Mouse (Mus musculus) spleen, adult 12 weeks (tissue): Measurements from ENCODE around the gene Krtcap2.
A peak's percentile ranks its signal among the peaks of the same experiment; 100 is the strongest.

Experiments used
- DNase-seq: peaks from one replicate; pipeline ENCODE4 v3.0.0; 2022; ENCODE audit warnings: low spot score

The Krtcap2 gene

DNA sequence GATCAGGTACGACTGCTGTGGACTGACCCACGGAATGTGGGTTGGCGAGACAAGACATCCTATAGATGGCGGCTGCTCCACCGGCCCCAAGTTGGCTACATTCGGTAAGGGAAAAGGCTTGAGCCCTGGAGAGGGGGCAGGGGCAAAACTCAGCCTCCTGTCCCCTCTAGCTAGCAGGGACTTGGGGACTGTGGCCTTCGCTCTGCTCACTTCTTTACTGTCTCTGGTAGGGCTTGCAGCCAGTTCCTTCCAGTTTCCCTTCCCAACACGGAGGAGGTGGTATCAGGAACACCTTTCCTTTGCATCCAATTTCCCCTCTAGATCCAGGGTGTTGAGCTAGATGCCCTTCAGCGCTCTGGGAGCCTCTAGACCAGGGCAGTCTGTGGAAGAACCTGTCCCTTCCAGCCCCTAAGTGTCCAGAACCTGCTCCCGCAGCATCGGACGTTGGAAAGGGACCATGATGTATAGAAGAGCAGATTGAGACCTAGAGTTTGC lies 20.4 kb upstream of the Krtcap2 start:
- DNase-seq, result no peak

DNA sequence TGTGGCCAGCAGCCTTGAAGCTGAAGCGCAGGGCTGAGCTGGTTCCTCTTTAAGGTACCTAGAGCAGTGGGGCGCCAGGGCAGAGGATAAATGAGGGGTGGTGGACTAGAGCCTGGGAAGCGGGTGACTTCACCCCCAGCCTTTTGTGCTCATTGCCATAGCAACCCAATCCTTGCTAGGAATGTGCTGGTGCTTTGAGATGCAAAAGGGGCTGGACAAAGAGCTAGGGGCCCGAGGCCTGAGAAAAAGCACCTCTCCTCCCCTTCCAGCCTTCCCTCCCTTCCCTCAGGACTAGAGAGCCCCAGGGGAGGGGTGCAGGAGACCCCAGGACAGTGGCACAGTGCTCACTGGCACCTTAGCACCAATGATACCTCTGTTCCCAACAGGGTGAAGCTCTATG lies 19.8 kb upstream of the Krtcap2 start:
- no peak for DNase-seq

DNA sequence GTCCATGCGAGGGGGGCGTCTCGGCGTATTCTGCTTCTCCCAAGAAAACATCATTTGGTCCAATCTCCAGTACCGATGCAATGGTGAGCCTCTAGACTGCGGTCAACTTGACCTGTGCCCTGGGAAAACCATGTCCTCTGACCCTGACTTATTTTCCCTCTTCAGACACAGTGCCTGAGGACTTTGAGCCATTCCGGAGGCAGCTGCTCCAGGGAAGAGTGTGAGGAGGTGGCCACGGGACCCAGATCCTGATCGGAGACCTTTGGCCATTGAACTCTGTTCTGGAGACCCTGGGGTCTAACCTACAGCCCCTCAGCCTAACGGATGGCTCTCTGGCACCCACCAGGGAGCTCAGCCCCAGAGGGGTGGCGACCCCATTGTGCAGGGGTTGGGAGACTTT lies 19.4 kb upstream of the Krtcap2 start:
- no peak for DNase-seq

DNA sequence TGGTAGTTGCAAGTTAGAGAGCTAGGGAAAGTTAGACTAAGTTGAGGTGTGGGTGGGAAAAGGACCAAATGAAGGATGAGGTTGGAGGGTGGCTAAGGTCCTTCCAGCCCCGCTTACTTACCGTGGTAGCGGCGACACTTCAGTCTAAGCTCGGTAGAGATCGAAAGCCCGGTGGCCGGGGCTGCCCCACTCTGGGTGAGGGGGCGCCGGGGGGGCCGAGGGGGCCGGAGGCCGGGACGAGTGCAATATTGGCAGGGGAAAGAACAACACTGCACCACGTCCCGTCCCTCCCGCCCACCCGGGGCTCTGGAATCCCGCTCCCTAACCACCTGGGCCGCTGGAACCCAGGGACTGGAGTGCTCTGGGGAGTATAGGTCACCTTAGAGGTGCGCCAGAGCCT lies 18.9 kb upstream of the Krtcap2 start, which contains the start of gene Mtx1:
Mtx1 (minus strand) TSS at position 189 of the 400 bp plus-strand sequence.
- DNase-seq, result no peak

DNA sequence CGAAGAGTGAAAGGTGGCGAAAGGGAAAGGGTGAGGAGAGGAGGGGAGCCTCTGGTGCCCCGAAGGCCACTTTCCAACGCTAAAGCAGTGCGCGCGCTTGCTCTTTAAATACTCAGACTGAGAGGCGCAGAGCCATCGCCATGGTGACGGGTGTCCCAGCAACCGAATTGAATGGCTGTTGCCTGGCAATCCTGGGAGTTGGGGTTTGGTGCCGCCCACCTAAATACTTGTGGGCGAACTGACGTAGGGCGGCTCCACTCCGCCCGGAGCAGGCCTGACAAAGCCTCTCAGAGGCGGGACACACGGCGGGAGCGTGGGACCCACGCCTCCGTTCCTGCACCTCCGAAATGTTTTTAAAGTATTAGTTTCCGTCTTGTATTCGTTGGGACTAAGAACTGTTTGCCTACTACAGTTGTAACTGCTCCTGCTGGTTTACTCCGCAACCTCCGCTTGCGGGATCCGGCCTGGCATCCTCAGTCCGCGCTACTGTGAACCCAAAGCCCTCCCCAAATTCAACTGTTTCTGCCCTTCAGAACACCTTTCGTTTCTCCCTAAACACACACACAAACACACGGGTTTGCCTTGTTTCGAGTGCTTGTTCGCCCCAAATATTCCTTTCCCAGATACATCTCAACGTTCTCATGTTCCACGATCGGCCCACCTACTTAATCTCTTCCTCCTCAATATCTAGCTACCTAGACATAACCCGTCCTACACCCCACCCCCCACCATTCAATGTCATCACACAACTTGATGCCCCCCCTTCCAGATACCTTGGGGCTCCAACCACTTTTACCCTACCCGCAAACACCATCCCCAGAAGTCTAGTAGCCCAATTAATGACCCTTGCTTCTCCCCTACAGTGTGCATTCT lies 18.2 kb upstream of the Krtcap2 start:
- DNase-seq, result no peak

DNA sequence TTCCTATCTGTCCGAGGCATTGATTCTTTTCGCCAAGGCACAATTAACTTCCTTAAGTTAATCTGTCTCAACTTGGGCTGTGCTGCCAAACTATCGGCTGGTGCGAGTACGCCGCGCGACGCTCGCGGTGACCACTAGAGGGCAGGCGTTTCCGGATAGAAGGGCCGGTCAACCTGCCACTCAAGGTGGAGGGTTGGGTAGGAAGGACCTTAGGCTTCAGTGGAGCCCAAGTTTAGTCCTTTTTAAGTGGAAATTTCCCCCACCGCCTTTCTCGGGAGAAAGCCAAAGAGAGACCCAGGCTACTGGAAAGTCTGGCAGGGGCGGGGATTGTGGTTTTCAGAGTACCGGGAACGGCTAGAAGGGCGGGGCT lies 17.6 kb upstream of the Krtcap2 start:
- peak; percentile 71 for DNase-seq

DNA sequence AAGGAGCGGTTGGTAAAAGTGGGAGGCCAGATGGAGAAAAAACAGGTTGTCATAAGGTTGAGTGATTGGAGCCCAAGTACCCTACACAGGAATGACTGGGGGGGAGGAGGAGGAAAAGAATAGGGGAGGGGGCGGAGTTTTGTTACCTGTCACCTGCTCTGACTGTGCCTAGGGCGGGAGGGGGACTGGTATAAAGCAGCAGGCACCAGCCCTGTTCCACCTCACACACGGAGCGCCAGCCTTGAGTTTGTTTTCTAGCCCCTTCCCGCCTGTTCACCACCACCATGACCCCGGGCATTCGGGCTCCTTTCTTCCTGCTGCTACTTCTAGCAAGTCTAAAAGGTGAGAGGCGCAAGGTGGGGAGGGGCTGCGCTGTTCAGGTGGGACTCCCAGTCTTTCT lies 16.9 kb upstream of the Krtcap2 start, which contains the start of gene Muc1:
Muc1 (plus strand) TSS at position 222 of the 400 bp plus-strand sequence.
- DNase-seq, result no peak

DNA sequence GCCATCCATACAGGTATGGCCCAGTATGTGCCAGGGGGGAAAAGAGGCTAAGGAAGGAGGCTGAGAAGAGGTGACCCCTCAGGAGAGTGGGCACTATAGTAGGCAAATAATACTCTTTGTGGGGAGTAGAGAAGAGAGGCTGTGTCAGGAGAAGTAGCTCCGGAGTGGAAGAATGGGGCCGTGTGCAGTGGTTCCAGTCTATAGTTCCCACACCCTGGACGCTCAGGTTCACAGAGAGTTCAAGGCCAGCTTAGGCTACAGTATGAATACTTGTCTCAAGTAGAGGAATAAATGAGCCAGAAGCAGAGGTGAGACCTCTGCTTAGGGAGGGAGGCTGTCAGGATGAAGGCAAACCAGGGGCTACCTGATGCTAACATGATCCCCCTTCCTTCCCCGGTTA lies 16.5 kb upstream of the Krtcap2 start:
- no peak for DNase-seq

DNA sequence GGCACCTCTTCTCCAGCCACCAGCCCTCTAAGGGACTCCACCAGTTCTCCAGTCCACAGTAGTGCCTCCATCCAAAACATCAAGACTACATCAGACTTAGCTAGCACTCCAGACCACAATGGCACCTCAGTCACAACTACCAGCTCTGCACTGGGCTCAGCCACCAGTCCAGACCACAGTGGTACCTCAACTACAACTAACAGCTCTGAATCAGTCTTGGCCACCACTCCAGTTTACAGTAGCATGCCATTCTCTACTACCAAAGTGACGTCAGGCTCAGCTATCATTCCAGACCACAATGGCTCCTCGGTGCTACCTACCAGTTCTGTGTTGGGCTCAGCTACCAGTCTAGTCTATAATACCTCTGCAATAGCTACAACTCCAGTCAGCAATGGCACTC lies 15.2 kb upstream of the Krtcap2 start:
- DNase-seq, result no peak

DNA sequence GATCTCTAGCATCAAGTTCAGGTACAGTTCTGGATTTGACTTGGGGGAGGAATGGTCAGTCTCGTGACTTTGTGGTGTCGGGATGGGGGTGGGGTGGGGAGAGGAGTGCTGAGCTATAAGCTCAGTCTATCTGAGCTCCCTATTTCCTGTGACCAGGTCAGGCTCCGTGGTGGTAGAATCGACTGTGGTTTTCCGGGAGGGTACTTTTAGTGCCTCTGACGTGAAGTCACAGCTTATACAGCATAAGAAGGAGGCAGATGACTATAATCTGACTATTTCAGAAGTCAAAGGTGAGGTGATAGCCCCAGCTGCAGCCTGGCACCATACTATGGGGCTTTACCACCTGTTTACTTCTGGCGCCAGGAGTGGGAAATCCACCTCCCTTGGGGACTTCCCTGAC lies 14.4 kb upstream of the Krtcap2 start:
- DNase-seq, result no peak

DNA sequence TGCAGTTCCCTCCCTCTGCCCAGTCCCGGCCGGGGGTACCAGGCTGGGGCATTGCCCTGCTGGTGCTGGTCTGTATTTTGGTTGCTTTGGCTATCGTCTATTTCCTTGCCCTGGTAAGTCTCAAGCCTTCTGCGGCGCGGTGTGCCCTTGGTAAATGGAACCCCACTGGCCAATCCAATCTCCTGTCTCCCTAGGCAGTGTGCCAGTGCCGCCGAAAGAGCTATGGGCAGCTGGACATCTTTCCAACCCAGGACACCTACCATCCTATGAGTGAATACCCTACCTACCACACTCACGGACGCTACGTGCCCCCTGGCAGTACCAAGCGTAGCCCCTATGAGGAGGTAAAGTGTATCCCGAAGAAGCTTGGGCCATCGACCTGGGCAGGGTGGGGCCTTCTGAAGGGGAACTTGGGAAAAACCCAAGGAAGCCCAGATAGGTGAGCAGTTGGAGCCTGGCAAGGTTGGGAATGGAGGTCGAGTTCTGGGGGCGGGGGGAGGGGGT lies 13.9 kb upstream of the Krtcap2 start:
- DNase-seq, result no peak

DNA sequence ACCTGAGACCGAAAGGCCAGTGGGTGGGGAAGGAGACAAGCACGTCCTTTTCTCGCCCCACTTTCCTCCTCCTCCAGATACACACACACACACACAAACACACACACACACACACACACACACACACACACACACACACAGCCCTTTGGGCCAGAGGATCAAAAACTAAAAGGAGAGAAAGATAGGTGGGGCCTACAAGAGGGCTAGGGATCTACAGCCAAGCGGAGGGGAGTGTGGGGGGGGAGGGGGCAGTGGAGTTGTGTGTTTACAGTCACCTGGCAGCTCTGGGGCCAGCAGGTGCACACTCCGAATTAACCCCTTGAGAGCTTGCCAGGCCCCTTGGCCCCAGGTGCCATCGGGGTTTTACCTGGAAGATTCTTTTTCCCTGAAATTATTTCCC lies 13.2 kb upstream of the Krtcap2 start:
- no peak for DNase-seq

DNA sequence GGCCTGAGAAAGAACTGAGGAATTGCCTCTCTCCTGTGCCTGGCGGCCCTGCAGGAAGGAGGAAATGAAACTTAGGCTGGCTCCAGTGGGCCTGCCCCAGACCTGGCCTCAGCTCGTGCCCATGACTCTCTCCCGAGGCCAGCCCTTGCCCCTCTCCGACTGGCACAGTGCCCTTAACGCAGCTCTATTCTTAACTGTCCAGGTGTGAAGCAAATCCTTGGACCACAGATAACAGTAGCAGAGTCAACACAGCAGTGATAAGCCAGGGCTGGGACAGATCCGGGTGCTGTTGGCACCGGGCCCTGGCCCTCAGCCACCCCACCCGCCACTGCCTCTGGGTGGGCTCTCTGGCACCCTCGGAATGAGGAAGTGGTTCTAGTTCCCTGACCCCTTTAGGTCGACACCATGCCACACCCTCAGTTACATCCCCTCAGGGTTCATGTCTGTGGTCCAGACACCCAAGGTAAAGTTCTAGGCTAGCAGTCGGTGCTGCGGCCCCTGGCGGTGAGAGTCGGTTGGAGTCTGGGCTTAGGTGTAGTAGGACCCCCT lies 12.1 kb upstream of the Krtcap2 start:
- no peak for DNase-seq

DNA sequence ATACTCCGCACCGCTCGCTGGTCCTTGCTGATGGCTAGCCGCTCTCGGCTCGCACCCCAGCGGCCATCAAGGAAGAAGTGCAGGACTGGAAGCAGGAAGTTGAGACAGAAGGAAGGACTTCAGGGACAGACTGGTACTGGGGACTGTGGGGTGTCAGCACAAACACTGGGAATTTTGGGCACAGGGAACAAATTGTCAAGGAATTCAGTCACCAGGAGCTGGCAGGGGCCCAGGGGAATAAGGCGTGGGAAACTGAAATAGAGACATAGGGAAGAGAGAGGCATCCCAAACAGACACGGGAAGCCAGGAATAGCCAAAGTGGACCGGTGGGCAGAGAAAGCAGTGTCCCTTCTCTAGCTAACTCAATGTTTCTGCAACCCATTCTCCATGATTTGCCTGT lies 9.2 kb upstream of the Krtcap2 start:
- no peak for DNase-seq

DNA sequence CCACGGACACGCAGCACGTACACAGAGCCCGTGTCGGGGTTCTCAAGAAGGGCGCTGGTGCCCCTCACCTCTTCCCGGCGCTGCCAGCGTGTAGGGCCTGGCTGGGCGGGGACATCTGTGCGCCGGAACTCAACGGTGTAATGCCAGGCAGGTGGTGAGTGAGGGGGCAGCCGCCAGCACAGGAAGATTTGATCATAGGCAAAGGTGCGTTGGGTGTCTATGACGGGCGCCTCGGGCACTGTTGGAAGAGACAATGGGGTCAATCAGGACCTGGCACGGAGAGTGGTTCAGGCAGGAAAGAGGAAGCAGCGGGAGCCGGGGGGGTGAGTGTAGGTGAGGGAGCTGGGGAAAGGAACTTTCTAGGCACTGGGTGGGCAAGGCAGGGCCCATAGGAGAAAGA lies 8.1 kb upstream of the Krtcap2 start:
- no peak for DNase-seq

DNA sequence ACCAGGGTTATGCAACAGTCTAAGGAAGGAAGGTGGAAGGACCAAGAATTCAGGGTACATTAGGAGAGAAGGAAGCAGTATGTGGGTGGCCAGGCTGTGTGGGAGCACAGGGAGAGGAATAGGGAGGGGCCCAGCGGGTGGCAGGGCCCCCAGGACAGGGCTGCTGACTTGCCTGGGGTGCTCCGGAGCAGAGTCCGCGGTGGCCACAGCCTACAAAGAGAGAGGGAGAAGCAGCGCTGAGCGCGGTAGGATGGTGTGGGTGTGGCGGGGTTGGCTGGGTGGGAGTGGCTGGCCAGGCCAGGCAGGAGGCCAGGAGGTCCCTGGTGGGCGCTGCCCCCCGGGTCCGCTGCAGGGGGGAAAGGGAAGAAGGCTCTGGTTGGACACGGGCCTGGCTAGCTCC lies 7.3 kb upstream of the Krtcap2 start:
- no peak for DNase-seq

DNA sequence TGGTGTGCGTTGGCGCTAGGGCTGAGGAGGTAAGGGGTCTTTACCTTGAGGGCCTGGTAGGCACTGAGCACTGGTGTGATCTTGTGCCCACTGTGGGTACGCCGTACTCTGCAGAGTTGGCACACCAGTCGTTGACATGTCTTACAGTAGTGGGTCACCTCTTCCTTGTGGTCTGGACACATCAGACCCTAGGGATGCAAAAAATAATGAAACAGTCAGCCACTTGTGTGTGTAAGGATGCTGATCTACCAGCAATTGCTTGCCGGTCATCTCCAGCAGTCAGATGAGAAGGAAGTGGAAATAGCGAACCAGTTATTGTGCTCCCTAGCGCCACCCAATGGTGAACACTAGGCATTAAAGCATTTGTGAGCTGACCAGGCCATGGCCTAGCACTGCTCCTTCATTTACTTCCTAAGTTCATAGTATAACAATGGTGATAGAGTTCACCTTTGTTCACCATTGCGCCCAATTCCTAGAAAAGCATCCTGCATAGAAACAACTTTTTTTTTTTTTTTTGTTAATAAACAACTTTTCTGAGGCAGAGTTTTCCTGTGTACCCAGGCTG lies 3.4 kb upstream of the Krtcap2 start:
- peak; percentile 40 for DNase-seq

DNA sequence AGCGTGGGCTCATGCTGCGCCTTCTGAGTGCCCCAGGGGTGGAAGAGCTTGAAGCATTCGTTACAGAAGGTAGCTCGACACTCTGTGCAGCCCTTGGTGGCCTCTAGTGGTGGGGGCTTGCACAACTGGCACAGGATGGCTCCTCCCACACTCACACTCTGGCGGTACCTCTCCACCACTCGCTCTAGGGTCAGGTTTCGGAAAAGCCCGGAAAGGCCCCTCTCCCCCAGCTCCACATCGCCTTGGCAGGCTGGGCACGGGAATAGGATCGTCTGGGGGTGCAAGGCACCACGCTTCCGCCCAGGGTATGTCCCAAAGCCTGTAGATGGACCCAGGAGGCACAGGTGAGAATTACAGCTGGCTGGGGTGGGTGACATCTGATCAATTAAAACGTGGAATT lies 2.2 kb upstream of the Krtcap2 start:
- DNase-seq, result peak; percentile 51

DNA sequence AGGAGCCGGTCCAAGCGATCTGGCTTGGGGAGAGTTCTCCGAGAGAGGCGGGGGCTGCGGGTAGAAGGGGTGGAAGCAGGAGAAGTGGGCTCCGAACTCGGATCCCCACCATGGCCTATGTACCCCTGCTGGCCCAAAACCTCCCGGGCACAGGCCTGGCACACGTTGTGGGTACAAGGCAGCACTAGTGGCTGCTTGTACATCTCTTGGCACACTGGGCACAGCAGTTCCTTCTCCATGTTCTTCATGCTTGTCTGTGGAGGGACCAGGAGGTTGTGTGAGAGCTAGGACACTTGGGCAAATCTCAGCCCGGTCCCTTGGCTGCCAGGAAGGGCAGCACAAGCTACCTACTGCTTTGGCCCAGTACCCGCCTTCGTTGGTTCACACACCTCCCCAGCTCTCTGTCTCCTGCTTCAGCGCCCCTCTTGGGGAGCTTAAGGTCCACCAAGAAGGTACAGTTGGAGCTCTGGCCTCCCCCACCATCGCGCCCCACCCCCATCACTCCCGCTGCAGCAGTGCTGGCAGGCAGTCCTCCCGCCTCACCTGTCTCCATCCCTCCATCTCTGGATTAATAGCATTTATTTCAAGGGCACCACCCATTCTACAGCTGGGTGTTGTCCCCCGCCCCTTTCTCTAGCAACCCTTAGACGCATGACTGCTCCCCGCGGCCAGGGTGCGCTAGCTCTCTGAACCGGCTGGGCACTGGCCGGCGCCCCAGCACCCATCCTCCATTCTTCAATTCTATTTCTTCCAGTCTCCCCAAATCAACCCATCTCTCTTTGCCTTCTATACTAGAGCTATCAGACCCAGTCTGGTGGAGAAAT lies 1.4 kb upstream of the Krtcap2 start:
- DNase-seq, result no peak

DNA sequence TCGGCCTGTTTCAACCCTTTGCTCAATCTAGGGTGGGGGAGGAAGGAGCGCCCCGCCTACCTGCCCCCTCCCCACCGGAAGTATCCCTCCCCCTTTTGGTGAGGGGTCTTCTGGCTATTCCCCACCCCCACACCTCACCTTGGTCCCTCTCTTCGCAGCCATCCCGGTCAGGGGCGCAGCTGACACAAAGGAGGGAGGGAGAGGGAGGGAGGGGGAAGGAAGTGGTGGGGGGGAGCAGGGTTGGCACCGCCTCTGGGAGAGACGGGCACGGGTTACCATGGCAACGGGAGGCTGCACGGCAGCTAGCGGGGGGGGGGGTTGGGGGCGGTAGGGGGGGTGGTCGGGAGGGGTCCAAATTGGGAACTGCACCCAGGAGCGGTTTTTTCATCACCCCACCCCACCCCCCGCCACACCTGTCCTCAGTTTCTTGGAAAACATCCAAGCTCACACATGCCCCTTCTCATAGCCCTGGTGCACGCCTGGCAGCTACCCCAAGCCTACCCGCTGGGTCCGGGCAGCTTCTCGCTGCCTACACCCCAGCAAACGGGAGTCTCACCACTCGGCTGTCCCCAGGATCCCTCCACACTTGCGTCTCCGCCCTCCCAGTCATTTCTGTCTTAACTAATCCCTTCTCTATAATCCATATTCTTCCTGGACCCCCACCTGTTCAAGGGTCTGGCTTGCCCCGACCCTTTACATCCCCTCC lies 631 bp upstream of the Krtcap2 start:
- DNase-seq, result no peak

DNA sequence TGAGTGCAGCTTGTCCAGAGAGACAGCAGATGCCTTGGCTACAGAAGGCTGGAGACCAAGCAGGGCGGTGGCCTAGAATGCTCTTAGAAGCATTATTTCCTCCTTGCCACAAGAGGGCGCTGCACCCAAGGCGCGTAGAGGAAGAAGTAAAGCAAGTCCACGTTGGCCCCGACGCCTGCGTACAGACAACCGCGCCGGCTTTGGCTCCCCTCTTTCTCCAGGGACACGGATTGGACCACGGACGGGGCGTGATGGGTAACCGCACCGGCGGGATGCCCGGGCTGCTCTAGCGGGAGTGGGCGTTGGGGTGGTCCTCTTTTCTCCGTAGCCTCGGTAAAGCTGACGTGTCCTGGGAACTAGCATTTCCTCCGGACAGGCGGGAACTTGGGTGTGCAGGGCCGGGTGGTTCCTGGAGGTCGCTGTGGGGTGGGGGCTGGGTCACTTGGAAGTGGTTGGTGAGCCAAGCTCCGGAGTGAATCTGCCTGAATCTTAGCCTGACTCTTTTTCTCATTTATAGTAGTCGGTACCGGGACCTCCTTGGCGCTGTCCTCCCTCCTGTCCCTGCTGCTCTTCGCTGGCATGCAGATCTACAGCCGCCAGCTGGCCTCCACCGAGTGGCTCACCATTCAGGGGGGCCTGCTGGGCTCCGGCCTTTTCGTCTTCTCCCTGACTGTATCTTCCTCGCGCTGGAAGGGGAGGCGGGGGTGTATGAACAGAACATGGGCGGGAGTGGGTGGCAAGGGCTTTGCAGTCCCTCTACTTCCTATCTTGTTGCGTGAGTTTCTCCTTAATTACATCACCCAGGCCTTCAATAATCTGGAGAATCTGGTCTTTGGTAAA lies 715 bp downstream of the Krtcap2 start, which contains the start of gene Trim46:
Trim46 (minus strand) TSS at position 49 of the 840 bp plus-strand sequence.
- DNase-seq, result peak; percentile 73
